Mouse (Mus musculus): ENCODE measurements at regions not wholly inside any gene's neighbourhood (a gene's known extent, or its start where the extent isn't known, plus 50 kb on each side); places are given as distances from the start of the nearest gene placed in this dataset.

DNA sequence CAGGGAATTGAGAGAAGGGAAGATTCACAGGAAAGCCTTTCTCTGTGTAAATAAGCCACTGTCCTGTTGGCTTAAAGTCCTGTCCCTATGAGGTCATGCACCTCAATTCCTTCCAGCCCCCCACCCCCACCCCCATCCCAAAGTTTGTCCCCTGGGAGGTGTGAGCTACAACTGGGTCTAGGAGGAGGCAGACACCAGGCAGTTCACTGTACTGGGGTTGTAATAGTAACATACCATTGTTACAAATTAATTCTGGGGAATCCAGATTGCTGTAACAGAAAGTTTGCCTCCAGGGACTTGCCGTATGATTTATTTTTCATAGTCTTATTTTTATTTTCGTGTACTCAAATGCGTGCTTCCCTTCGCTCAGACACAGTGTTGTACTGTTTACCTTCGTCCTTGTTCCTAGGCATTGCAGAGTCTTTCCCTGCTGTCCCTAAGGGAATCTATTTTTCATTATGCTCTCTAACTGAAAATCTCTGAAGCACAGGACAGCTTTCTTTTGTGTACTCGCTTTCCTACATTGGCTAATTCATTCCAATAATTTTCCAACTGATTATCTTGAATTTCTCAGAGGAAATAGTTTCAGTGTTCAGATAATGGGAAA is 244.2 kb downstream of the Mex3b start:
- no peak for TF ChIP-seq POLR2A (IDR thresholded peaks at IDR 0.05; ENCODE audit: borderline replicate concordance, control insufficient read depth, low read depth, low read length)
- TF ChIP-seq CTCF (IDR thresholded peaks at IDR 0.05; ENCODE audit: control insufficient read depth, insufficient read depth, low read length) = no peak
- H3K4me3 ChIP-seq (replicated peaks; ENCODE audit: control insufficient read depth, low read depth, low read length) = no peak overlapping the region
- peaks cover 2% of the 10 kb centered on the region for H3K4me1 ChIP-seq (ENCODE audit: control insufficient read depth, insufficient read depth, low read length)
- 88% methylated on average over 6 of the region's 6 CpGs for WGBS
- no peak overlapping the region for H3K27ac ChIP-seq (ENCODE audit: control insufficient read depth, insufficient read depth, low read depth, low read length, poor library complexity)

DNA sequence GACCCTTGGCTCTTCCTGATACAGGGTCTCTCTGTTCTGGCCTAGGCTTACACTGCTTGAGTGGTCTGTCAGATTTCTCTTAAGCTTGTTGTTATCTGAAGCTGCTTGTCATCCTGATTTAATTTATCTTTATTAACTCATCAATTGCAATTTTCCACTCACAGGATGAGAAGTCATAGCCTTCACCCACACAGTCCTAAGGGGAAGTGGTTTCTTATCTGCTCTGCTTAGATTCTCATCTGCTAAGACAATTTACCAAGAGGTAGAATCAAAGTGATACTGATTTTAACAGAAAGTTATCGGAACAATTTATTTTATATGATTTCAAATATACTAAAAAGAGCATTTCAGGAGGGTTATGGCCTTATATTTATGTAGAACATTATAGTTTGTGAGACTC is 249.4 kb downstream of the Mex3b start:
- TF ChIP-seq CTCF (IDR thresholded peaks at IDR 0.05; ENCODE audit: control insufficient read depth, insufficient read depth, low read length) = no peak
- no peak for TF ChIP-seq POLR2A (IDR thresholded peaks at IDR 0.05; ENCODE audit: borderline replicate concordance, control insufficient read depth, low read depth, low read length)
- 42% methylated on average over 1 of the region's 1 CpGs for WGBS
- H3K27ac ChIP-seq (ENCODE audit: control insufficient read depth, insufficient read depth, low read depth, low read length, poor library complexity) = no peak overlapping the region
- no peak overlapping the region for H3K4me3 ChIP-seq (replicated peaks; ENCODE audit: control insufficient read depth, low read depth, low read length)
- H3K4me1 ChIP-seq (ENCODE audit: control insufficient read depth, insufficient read depth, low read length) = peaks cover 2% of the 10 kb centered on the region

DNA sequence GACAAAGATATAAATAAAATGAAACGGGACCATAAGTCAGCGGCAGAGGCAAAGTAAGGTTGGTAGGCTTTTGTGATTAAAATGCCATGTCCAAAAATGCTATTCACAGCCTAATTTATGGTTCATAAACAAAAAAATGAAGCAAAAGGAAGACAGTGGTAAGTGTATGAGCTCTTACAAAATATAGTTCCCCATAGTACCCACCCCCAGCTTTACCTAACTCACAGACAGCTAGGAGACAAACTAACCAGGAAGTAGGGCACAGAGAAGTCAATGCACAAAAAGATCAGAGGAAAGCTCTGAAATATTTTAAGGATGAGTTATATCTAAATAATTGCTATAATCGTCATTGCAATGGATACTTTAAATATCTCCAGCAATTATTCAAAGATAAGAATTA is 249.9 kb downstream of the Mex3b start:
- Histone ChIP-seq H3K4me3 (replicated peaks; ENCODE audit: control insufficient read depth, low read depth, low read length) (no peak overlapping the region), H3K27ac (ENCODE audit: control insufficient read depth, insufficient read depth, low read depth, low read length, poor library complexity) (no peak overlapping the region), H3K4me1 (ENCODE audit: control insufficient read depth, insufficient read depth, low read length) (peaks cover 2% of the 10 kb centered on the region)
- no peak for TF ChIP-seq POLR2A (IDR thresholded peaks at IDR 0.05; ENCODE audit: borderline replicate concordance, control insufficient read depth, low read depth, low read length)
- no peak for TF ChIP-seq CTCF (IDR thresholded peaks at IDR 0.05; ENCODE audit: control insufficient read depth, insufficient read depth, low read length)
- WGBS = 65% methylated on average over 3 of the region's 3 CpGs

DNA sequence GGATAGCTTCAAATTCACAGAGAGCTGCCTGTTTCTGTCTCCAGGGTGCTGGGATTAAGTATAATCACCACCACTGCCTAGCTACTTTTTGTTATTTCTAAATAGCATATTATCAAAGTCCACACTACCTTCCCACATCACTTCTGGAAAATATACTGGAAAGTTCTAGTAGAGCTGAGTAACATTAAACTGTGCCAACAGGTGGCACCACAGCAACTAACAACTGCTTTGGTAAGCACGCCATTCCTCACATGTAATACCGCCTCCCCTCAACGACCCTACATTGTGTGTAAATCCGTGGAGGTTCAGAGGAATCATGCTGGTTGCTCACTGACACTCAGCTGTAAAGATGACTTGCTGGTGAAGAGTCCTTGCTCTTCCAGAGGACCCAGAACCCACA is 259.1 kb downstream of the Mex3b start:
- TF ChIP-seq CTCF (IDR thresholded peaks at IDR 0.05; ENCODE audit: control insufficient read depth, insufficient read depth, low read length) (no peak), POLR2A (IDR thresholded peaks at IDR 0.05; ENCODE audit: borderline replicate concordance, control insufficient read depth, low read depth, low read length) (no peak)
- Histone ChIP-seq H3K27ac (ENCODE audit: control insufficient read depth, insufficient read depth, low read depth, low read length, poor library complexity) (no peak overlapping the region), H3K4me3 (replicated peaks; ENCODE audit: control insufficient read depth, low read depth, low read length) (no peak overlapping the region), H3K4me1 (ENCODE audit: control insufficient read depth, insufficient read depth, low read length) (no peaks in the 10 kb centered on the region; the same call in 1 of the 2 replicates)
- 60% methylated on average over 4 of the region's 4 CpGs for WGBS

DNA sequence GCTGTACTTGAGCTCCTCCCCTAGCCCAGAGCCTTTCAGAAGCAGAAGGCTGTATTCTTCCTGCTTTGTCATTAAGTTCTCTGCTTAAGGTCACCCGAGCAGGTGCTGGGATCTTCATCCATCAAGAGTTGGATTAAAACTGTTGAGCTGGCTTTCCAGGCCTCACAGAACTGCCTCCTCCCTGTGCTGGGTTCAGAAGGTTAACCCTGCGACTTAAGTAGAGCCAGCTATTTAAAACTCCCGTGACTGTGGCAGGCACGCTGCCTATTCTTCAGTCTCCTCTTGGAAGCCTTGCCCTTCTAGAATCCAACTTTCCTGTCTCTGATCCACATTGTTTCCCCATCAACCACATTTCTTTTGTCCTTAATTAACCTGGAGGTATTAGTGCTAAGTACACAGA is 273.1 kb downstream of the Mex3b start:
- no peak overlapping the region for H3K4me3 ChIP-seq (replicated peaks; ENCODE audit: control insufficient read depth, low read depth, low read length)
- H3K4me1 ChIP-seq (ENCODE audit: control insufficient read depth, insufficient read depth, low read length) = no peaks in the 10 kb centered on the region
- 83% methylated on average over 4 of the region's 4 CpGs for WGBS
- no peak overlapping the region for H3K27ac ChIP-seq (ENCODE audit: control insufficient read depth, insufficient read depth, low read depth, low read length, poor library complexity)
- no peak for TF ChIP-seq CTCF (IDR thresholded peaks at IDR 0.05; ENCODE audit: control insufficient read depth, insufficient read depth, low read length)
- TF ChIP-seq POLR2A (IDR thresholded peaks at IDR 0.05; ENCODE audit: borderline replicate concordance, control insufficient read depth, low read depth, low read length) = no peak

DNA sequence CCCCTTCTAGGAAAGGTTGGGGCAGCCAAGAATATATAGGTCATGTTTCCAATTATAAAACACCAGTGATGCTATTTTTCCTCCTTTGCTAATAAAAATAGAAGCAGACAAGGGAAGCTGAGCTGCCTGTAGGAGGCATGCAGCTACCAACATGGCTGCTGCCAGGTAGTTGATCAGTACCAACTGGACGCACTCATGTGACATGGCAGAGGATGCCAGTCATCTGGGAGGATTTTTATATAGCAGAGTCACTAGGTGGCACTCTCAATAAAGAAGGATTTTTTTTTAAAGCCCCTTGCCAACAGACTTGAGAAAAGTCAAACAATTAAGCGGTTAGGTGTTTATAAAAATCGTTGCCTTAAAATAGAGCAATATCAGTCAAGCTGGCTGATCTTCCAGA is 273.5 kb downstream of the Mex3b start:
- WGBS = 90% methylated on average over 3 of the region's 3 CpGs
- no peak for TF ChIP-seq CTCF (IDR thresholded peaks at IDR 0.05; ENCODE audit: control insufficient read depth, insufficient read depth, low read length)
- TF ChIP-seq POLR2A (IDR thresholded peaks at IDR 0.05; ENCODE audit: borderline replicate concordance, control insufficient read depth, low read depth, low read length) = no peak
- no peak overlapping the region for H3K27ac ChIP-seq (ENCODE audit: control insufficient read depth, insufficient read depth, low read depth, low read length, poor library complexity)
- H3K4me3 ChIP-seq (replicated peaks; ENCODE audit: control insufficient read depth, low read depth, low read length) = no peak overlapping the region
- H3K4me1 ChIP-seq (ENCODE audit: control insufficient read depth, insufficient read depth, low read length) = no peaks in the 10 kb centered on the region

DNA sequence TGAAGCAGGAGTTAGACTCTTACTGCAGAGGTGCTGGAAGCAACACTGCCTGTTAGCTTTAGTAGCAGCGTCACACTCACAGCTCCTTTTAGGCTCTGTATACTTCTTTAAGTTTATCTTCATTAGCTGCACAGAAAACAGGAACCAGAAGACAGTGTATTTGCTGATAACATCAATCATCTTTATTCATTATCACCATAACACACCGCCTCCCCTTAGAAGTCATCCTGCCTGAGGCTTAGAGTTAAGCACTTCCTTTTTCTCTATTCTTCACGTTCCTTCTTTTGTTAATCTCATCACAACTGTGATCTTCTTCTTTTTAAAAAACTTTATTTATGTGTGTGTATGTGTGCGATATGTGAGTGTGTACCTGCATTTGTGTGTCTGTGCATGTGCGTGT is 276.9 kb downstream of the Mex3b start:
- TF ChIP-seq CTCF (IDR thresholded peaks at IDR 0.05; ENCODE audit: control insufficient read depth, insufficient read depth, low read length) (no peak), POLR2A (IDR thresholded peaks at IDR 0.05; ENCODE audit: borderline replicate concordance, control insufficient read depth, low read depth, low read length) (no peak)
- Histone ChIP-seq H3K4me1 (ENCODE audit: control insufficient read depth, insufficient read depth, low read length) (no peaks in the 10 kb centered on the region), H3K27ac (ENCODE audit: control insufficient read depth, insufficient read depth, low read depth, low read length, poor library complexity) (no peak overlapping the region), H3K4me3 (replicated peaks; ENCODE audit: control insufficient read depth, low read depth, low read length) (no peak overlapping the region)
- WGBS = 22% methylated on average over 5 of the region's 5 CpGs

DNA sequence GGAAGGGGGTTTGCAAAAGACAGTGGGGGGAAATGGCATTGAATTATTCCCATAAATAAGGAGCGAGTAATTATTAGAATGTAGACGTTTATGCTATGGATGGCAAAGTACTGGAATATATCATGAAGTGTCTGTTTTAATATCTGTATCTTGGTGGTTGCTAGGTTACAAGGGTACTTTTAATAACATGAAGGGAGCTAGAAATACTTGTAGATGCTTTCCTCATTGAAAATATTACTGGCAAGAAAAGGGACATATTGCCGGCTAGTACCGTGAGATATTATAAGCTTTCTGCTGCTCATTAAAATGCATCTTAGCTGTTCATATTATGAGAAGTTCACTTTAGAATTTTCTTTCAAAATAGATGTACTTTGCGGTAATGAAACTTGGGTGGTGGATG is 278.4 kb downstream of the Mex3b start:
- 84% methylated on average over 5 of the region's 5 CpGs for WGBS
- H3K4me1 ChIP-seq (ENCODE audit: control insufficient read depth, insufficient read depth, low read length) = no peaks in the 10 kb centered on the region
- TF ChIP-seq CTCF (IDR thresholded peaks at IDR 0.05; ENCODE audit: control insufficient read depth, insufficient read depth, low read length) = no peak
- no peak for TF ChIP-seq POLR2A (IDR thresholded peaks at IDR 0.05; ENCODE audit: borderline replicate concordance, control insufficient read depth, low read depth, low read length)
- no peak overlapping the region for H3K27ac ChIP-seq (ENCODE audit: control insufficient read depth, insufficient read depth, low read depth, low read length, poor library complexity)
- H3K4me3 ChIP-seq (replicated peaks; ENCODE audit: control insufficient read depth, low read depth, low read length) = no peak overlapping the region

DNA sequence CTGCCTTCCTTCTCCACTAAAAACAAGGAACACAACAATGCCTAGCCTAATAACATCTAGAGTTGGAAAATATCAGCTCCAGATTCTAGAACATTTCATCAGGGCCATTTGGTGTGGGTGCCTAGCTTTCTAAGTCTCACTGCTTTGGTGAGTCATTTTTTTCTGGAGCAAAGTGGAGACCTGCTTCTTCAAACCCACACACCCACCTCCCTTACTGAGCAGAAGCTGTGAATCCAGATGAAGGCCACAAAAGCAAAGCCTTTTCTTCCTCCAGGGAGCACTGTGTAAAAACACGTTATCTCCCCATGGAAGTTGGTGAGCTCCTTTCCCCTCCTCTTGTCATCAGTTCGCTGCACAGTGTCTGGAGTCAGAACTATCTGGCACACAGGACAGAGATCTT is 294.1 kb downstream of the Mex3b start:
- Histone ChIP-seq H3K27ac (ENCODE audit: control insufficient read depth, insufficient read depth, low read depth, low read length, poor library complexity) (no peak overlapping the region), H3K4me3 (replicated peaks; ENCODE audit: control insufficient read depth, low read depth, low read length) (no peak overlapping the region), H3K4me1 (ENCODE audit: control insufficient read depth, insufficient read depth, low read length) (no peaks in the 10 kb centered on the region)
- WGBS = 82% methylated on average over 2 of the region's 2 CpGs
- TF ChIP-seq POLR2A (IDR thresholded peaks at IDR 0.05; ENCODE audit: borderline replicate concordance, control insufficient read depth, low read depth, low read length) (no peak), CTCF (IDR thresholded peaks at IDR 0.05; ENCODE audit: control insufficient read depth, insufficient read depth, low read length) (no peak)

Measured in bone marrow, adult 2 months (tissue).